Mouse (Mus musculus) midbrain, postnatal 0 days (tissue): ENCODE measurements around the gene Filip1l. TPM values are rescaled to one million over a fixed set of nuclear protein-coding genes. Genes with fewer than 3 reads are reported as not detected.

ENCODE experiments used
- ATAC-seq: fragments of 200-750 bp; cut with Nextera tagmentation; 2 replicates; pipeline ENCODE4 v1.8.0; 2017; ENCODE audit warnings: moderate number of reproducible peaks, mild to moderate bottlenecking, moderate TSS enrichment, moderate library complexity; ENCODE audit not compliant: low FRiP score
- DNase-seq: peaks from one replicate; pipeline ENCODE4 v3.0.0-alpha.2; 2015; ENCODE audit warnings: low spot score
- H3K27ac ChIP-seq: fragments of 300-500 bp; sonication (generic); 2 replicates; pipeline ENCODE4 v1.5.1; 2014; ENCODE audit warnings: low read depth, mild to moderate bottlenecking, low read length, mixed read lengths
- H3K27me3 ChIP-seq: fragments of 300-500 bp; sonication (generic); 2 replicates; pipeline ENCODE4 v1.6.1; 2014; ENCODE audit warnings: low read length, control low read depth, mixed read lengths; ENCODE audit not compliant: insufficient read depth
- H3K36me3 ChIP-seq: fragments of 300-500 bp; sonication (generic); 2 replicates; pipeline ENCODE4 v1.6.1; 2014; ENCODE audit warnings: low read length, control low read depth, mixed read lengths; ENCODE audit not compliant: insufficient read depth
- H3K4me1 ChIP-seq: fragments of 300-500 bp; sonication (generic); 2 replicates; pipeline ENCODE4 v1.6.1; 2014; ENCODE audit warnings: mild to moderate bottlenecking, control low read depth, antibody characterized with exemption, low read length, mixed read lengths; ENCODE audit not compliant: insufficient read depth
- H3K4me2 ChIP-seq: fragments of 300-500 bp; sonication (generic); 2 replicates; pipeline ENCODE4 v1.6.1; 2014; ENCODE audit warnings: low read depth, mild to moderate bottlenecking, low read length, mixed read lengths; ENCODE audit not compliant: poor library complexity, severe bottlenecking
- H3K4me3 ChIP-seq: fragments of 300-500 bp; sonication (generic); 2 replicates; pipeline ENCODE4 v1.5.1; 2014; ENCODE audit warnings: low read depth, mild to moderate bottlenecking, low read length, moderate library complexity
- H3K9ac ChIP-seq: fragments of 300-500 bp; sonication (generic); replicated peaks from 2 replicates; pipeline ENCODE4 v1.6.1; 2014; ENCODE audit warnings: mild to moderate bottlenecking, low read length, moderate library complexity, mixed read lengths; ENCODE audit not compliant: poor library complexity, severe bottlenecking
- H3K9me3 ChIP-seq: fragments of 300-500 bp; sonication (generic); 2 replicates; pipeline ENCODE4 v1.6.1; 2016; ENCODE audit warnings: low read length, control low read depth
- CTCF ChIP-seq: IDR thresholded peaks from 2 replicates; pipeline ENCODE4 v1.5.1; 2016; ENCODE audit warnings: antibody characterized with exemption, mild to moderate bottlenecking
- WGBS: fragments of 180-500 bp; shearing (Covaris S2); extraction: QIAGEN DNeasy Blood & Tissue Kit; methylation state at CpG from one replicate; pipeline ENCODE4 v1.1.7; 2014; 5-methylcytosine and 5-hydroxymethylcytosine counted together
- polyA plus RNA-seq: library from polyadenylated mRNA; unstranded; fragments of >200 nt; fragmentation: Nextera tagmentation; extraction: Ambion mirVana; gene quantifications from 2 replicates; pipeline ENCODE4 v1.2.1, GENCODE M21; 2015
- total RNA-seq: library from RNA; depleted of rRNA; stranded (reverse); fragments of >200 nt; gene quantifications from 2 replicates; pipeline ENCODE4 v1.2.3, GENCODE M21; 2014

Filip1l gene
- total and polyA plus RNA-seq, 2 experiments from 2014 or later = 1.9 to 2.2 TPM

DNA sequence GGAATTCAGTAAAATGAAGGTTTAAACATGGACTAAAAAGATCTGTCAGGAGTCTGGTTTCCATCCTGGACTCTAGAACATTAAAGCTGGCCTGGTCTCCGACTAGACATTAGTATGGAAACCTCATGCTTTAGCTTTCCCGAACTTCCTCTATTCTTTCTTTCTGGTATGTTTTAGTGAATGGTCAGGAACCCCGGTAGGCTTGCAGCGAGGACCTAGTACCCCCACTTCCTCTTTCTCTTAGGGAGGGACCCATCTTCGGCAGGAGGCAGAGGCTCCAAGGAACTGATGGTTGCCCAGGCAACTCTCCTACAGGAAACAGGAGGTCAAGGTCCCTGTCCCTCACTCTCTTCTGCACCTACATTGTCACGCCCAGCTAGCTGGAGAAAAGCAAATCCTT lies 43.4 kb downstream of the Filip1l start:
- H3K9ac ChIP-seq = no peak overlapping the region
- no peak overlapping the region for H3K4me3 ChIP-seq
- H3K36me3 ChIP-seq = no peaks in the 10 kb centered on the region
- no peak overlapping the region for H3K27ac ChIP-seq
- H3K4me1 ChIP-seq = no peaks in the 10 kb centered on the region
- no peaks in the 10 kb centered on the region for H3K9me3 ChIP-seq
- no peaks in the 10 kb centered on the region for H3K27me3 ChIP-seq
- TF ChIP-seq CTCF = no peak
- H3K4me2 ChIP-seq = no peak overlapping the region
- WGBS = 77% methylated on average over 6 of the region's 6 CpGs
- ATAC-seq (no peak), DNase-seq (no peak)

GRCm38 (mm10) chr16:57397845-57398244 lies 45.0 kb downstream of the Filip1l start:
- no peak overlapping the region for H3K4me2 ChIP-seq
- H3K27ac ChIP-seq = no peak overlapping the region
- H3K9me3 ChIP-seq = no peaks in the 10 kb centered on the region
- WGBS = 88% methylated on average over 6 of the region's 6 CpGs
- no peaks in the 10 kb centered on the region for H3K27me3 ChIP-seq
- ATAC-seq (no peak), DNase-seq (no peak)
- H3K4me1 ChIP-seq = no peaks in the 10 kb centered on the region
- H3K4me3 ChIP-seq = no peak overlapping the region
- TF ChIP-seq CTCF = no peak
- no peak overlapping the region for H3K9ac ChIP-seq
- H3K36me3 ChIP-seq = no peaks in the 10 kb centered on the region

DNA sequence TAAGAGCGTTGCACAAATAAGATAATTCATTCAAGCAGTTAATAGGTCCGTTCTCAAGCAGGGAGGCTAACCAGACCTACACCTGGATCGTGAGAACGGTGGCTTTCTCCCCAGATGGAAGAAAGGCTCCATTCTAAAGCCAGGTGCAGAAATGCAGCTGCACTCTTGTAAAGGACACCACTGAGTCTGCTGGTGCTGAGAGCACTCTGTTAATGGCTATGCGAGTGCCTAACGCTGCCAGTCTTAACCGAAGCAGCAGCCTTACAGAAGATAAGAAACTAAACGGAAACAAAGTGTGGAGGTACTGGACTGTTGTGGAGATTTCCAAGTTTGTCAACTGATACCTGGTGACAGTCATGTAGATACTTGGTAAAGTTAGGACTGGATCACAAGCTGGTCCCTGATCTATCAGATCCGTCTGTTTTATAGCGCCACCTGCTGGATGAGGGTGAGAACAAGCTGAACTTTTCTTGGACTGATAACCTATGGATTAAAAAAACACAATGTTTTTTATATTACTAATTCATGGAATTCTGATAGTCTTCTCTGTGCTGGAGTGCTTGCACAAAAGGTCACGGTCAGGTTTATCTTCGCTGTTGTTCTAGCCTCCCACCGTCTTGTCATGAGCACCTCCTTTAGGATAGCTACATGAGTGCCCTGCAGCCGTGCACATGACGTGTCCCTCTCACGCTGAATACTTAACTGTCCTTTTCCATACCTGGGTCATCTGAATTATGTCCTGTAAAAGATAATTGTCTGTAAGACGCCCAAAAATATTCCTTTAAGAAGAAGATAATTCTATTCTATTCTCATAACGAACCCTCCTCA lies 45.7 kb downstream of the Filip1l start:
- Histone ChIP-seq H3K27me3 (no peaks in the 10 kb centered on the region), H3K4me3 (no peak overlapping the region), H3K9ac (no peak overlapping the region), H3K4me2 (no peak overlapping the region), H3K36me3 (no peaks in the 10 kb centered on the region), H3K9me3 (no peaks in the 10 kb centered on the region), H3K27ac (no peak overlapping the region), H3K4me1 (no peaks in the 10 kb centered on the region)
- 64% methylated on average over 18 of the region's 18 CpGs for WGBS
- ATAC-seq (peak; percentile 62; the same call in 1 of the 2 replicates), DNase-seq (peak; percentile 83)
- TF ChIP-seq CTCF = peak; percentile 84

DNA sequence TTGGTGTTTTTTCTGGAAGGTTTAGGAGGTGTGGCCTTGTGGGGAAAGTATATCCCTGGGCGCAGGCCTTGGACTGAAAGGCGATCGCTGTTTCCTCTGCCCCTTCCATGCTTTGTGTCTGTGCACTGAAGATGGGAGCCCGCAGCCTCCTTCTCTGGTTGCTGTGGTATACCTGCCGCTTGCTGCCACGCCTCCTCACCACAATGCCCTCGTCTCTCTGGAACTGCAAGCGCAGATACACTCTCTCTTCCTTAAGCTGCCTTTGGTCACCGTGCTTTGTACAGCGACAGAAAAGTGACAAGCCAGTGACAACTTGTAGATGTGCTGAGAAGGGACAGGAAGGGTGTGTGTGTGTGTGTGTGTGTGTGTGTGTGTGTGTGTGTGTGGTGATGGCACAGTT lies 46.7 kb downstream of the Filip1l start:
- 89% methylated on average over 10 of the region's 10 CpGs for WGBS
- Histone ChIP-seq H3K27me3 (no peaks in the 10 kb centered on the region), H3K4me3 (no peak overlapping the region), H3K27ac (no peak overlapping the region), H3K4me2 (no peak overlapping the region), H3K9ac (no peak overlapping the region), H3K4me1 (no peaks in the 10 kb centered on the region), H3K9me3 (no peaks in the 10 kb centered on the region), H3K36me3 (no peaks in the 10 kb centered on the region)
- no peak for TF ChIP-seq CTCF
- DNase-seq = no peak
- ATAC-seq = no peak

GRCm38 (mm10) chr16:57401702-57402101 lies 48.8 kb downstream of the Filip1l start:
- Histone ChIP-seq H3K9me3 (no peaks in the 10 kb centered on the region), H3K4me3 (no peak overlapping the region), H3K4me2 (no peak overlapping the region), H3K4me1 (no peaks in the 10 kb centered on the region), H3K27me3 (no peaks in the 10 kb centered on the region), H3K27ac (no peak overlapping the region), H3K9ac (no peak overlapping the region), H3K36me3 (no peaks in the 10 kb centered on the region)
- no peak for TF ChIP-seq CTCF
- ATAC-seq (no peak), DNase-seq (no peak)
- 55% methylated on average over 6 of the region's 6 CpGs for WGBS

DNA sequence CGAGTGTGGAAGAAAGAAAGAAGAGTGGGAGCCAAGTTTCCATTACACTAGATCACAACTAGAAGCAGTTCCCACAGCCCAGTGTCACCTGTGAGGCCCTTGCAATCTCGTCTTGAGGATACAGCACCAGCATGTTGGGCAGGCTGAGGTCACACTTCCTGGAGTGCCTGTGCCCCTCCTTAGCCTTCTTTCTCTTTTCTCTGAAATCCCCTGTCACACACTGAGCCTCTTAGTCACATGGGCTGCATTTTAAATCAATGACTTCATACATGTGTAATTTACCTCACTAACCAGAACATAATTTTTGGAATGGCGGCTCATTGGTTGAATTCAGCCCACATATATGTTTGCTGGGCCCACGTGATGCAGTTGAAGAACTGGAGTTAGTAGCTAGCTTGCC lies 50.0 kb downstream of the Filip1l start:
- Histone ChIP-seq H3K4me1 (no peaks in the 10 kb centered on the region), H3K36me3 (no peaks in the 10 kb centered on the region), H3K4me2 (no peak overlapping the region), H3K27me3 (no peaks in the 10 kb centered on the region), H3K4me3 (no peak overlapping the region), H3K9me3 (no peaks in the 10 kb centered on the region), H3K9ac (no peak overlapping the region), H3K27ac (no peak overlapping the region)
- TF ChIP-seq CTCF = no peak
- ATAC-seq (no peak), DNase-seq (no peak)
- 84% methylated on average over 4 of the region's 4 CpGs for WGBS
